Mouse (Mus musculus): ENCODE data around the gene Selplg. TPM values are rescaled to one million over a fixed set of nuclear protein-coding genes. Genes with fewer than 3 reads are reported as not detected.

The Selplg gene
- polyA plus RNA-seq, 1 experiment: 20.5 TPM

DNA sequence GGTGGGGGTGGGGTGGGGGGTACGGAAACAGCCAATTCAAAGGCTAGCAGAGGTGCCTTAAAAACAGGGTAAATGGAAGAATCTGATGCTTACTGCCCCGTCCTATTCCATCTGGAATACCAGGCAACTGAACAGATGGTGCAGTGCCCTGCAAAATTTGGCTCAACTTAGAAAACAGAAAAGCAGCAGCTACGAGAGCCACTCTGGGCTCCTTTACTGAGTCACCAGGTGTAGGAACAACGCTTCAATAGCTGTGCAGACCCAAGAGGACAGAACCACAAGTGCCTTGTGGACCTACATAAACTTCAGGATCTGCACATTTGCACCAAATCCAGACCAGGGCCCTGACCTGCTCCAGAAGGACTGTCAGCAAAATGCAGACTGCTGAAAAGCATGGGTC is 30.0 kb upstream of the Selplg start:
- Histone ChIP-seq H3K4me3 (ENCODE audit: insufficient read depth, low read depth, low read length) (no peak overlapping the region), H3K27ac (ENCODE audit: insufficient read depth, low read depth, low read length) (no peak overlapping the region), H3K36me3 (ENCODE audit: control insufficient read depth, insufficient read depth, low read length) (no peaks in the 10 kb centered on the region), H3K4me1 (ENCODE audit: control insufficient read depth, insufficient read depth, low read length) (0 out of 2 replicates have a peak, but pooled peaks cover 2% of the 10 kb centered on the region), H3K27me3 (replicated peaks; ENCODE audit: control insufficient read depth, insufficient read depth, low read length) (no peaks in the 10 kb centered on the region)
- DNase-seq: no peak
- 96% methylated on average over 4 of the region's 4 CpGs for WGBS
- TF ChIP-seq CTCF (conservative IDR thresholded peaks at IDR 0.05; ENCODE audit: insufficient read depth, insufficient read length, low read depth, low read length) (no peak), POLR2A (IDR thresholded peaks at IDR 0.05; ENCODE audit: low read depth, low read length) (no peak)

DNA sequence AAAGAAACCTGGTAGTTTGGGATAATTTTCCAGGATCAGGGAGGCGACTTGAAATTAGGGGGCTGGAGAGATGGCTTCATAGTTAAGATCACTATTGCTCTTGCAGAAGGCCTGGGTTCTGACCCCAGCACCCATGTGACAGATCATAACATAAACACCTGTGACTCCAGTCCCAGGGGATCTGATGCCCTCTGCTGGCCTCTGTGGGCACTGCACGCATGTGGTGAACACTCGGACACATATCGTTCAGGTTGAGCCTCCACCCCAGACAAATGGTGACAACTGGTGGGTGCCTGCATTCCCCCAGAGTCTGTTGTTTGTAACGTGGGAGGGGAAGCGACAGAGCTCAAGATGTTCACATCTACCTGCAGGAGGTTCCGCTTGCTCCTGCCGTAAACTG is 28.9 kb upstream of the Selplg start:
- Histone ChIP-seq H3K4me1 (ENCODE audit: control insufficient read depth, insufficient read depth, low read length) (0 out of 2 replicates have a peak, but pooled peaks cover 2% of the 10 kb centered on the region), H3K36me3 (ENCODE audit: control insufficient read depth, insufficient read depth, low read length) (no peaks in the 10 kb centered on the region), H3K4me3 (ENCODE audit: insufficient read depth, low read depth, low read length) (no peak overlapping the region), H3K27me3 (replicated peaks; ENCODE audit: control insufficient read depth, insufficient read depth, low read length) (no peaks in the 10 kb centered on the region), H3K27ac (ENCODE audit: insufficient read depth, low read depth, low read length) (no peak overlapping the region)
- TF ChIP-seq CTCF (conservative IDR thresholded peaks at IDR 0.05; ENCODE audit: insufficient read depth, insufficient read length, low read depth, low read length) (peak; percentile 41; the same call in 1 of the 2 replicates), POLR2A (IDR thresholded peaks at IDR 0.05; ENCODE audit: low read depth, low read length) (no peak)
- DNase-seq: no peak
- 94% methylated on average over 8 of the region's 8 CpGs for WGBS

DNA sequence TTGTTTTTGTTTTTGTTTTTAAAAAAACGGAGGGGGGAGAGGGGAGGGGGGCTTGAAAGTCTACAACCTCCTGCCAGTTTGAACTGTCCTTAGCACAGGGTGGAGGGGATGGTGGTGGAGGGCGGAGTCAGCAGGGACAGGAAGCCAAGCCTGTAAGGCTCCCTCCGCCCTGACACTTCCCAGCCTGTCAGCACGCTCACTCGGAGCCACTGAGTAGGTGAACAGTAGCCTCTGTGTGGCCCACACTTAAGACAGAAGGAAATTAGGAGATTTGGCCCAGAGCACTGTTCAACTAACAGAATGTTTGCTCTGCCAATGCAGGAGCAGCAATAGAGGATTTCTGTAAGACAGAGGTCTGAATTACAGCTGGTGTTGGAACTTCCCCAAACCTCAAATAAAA is 26.5 kb upstream of the Selplg start:
- Histone ChIP-seq H3K27me3 (replicated peaks; ENCODE audit: control insufficient read depth, insufficient read depth, low read length) (no peaks in the 10 kb centered on the region), H3K36me3 (ENCODE audit: control insufficient read depth, insufficient read depth, low read length) (no peaks in the 10 kb centered on the region), H3K4me1 (ENCODE audit: control insufficient read depth, insufficient read depth, low read length) (peaks cover 5% of the 10 kb centered on the region; the same call in 1 of the 2 replicates), H3K27ac (ENCODE audit: insufficient read depth, low read depth, low read length) (no peak overlapping the region), H3K4me3 (ENCODE audit: insufficient read depth, low read depth, low read length) (no peak overlapping the region)
- DNase-seq: peak; percentile 58
- WGBS: 56% methylated on average over 5 of the region's 5 CpGs
- no peak for TF ChIP-seq POLR2A (IDR thresholded peaks at IDR 0.05; ENCODE audit: low read depth, low read length)
- TF ChIP-seq CTCF (conservative IDR thresholded peaks at IDR 0.05; ENCODE audit: insufficient read depth, insufficient read length, low read depth, low read length): no peak

DNA sequence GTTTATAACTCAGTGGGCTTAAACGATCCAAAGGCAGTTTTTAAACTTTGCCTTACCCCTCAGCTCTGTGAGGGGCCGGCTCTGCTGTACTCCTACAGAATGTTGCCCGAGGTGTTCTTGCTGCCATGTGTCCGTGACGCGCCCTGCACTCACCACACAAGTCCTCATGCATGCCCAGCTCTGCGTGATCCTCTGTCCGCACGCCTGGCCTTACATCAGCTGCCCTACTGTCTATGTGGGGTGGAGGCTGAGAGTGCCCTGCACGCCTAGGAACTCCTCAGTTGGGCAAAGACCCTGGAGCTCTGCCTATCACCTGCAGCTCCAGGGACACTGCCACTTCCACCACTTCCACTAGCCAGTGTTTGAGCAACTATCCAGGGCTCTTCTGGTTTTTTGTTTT is 26.1 kb upstream of the Selplg start:
- 82% methylated on average over 10 of the region's 10 CpGs for WGBS
- Histone ChIP-seq H3K27ac (ENCODE audit: insufficient read depth, low read depth, low read length) (no peak overlapping the region), H3K4me1 (ENCODE audit: control insufficient read depth, insufficient read depth, low read length) (peaks cover 5% of the 10 kb centered on the region; the same call in 1 of the 2 replicates), H3K36me3 (ENCODE audit: control insufficient read depth, insufficient read depth, low read length) (no peaks in the 10 kb centered on the region), H3K4me3 (ENCODE audit: insufficient read depth, low read depth, low read length) (no peak overlapping the region), H3K27me3 (replicated peaks; ENCODE audit: control insufficient read depth, insufficient read depth, low read length) (no peaks in the 10 kb centered on the region)
- no peak for DNase-seq
- no peak for TF ChIP-seq CTCF (conservative IDR thresholded peaks at IDR 0.05; ENCODE audit: insufficient read depth, insufficient read length, low read depth, low read length)
- no peak for TF ChIP-seq POLR2A (IDR thresholded peaks at IDR 0.05; ENCODE audit: low read depth, low read length)

DNA sequence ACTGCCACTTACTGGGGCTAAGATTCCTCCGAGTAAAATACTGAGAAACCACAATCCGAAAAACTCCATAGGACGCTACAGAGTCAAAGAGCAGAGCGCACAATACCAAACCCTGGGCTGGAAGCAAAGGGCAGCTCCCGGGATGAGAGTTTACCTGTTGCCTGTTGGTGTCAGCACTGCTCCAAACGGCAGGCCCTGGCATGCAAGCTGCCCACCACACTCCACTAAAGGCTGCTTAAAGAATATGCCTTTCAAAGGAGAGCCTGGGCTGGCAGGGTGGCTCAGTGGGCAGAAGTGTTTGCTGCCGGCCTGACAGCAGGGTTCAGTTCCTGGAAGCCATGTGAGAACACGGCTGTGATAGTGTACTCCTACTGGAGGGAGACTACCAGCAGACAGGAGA is 25.2 kb upstream of the Selplg start:
- no peak overlapping the region for H3K4me3 ChIP-seq (ENCODE audit: insufficient read depth, low read depth, low read length)
- H3K4me1 ChIP-seq (ENCODE audit: control insufficient read depth, insufficient read depth, low read length): peaks cover 5% of the 10 kb centered on the region; the same call in 1 of the 2 replicates
- no peak; the same call in 1 of the 2 replicates for TF ChIP-seq CTCF (conservative IDR thresholded peaks at IDR 0.05; ENCODE audit: insufficient read depth, insufficient read length, low read depth, low read length)
- no peaks in the 10 kb centered on the region for H3K36me3 ChIP-seq (ENCODE audit: control insufficient read depth, insufficient read depth, low read length)
- 58% methylated on average over 8 of the region's 8 CpGs for WGBS
- DNase-seq: no peak
- no peaks in the 10 kb centered on the region for H3K27me3 ChIP-seq (replicated peaks; ENCODE audit: control insufficient read depth, insufficient read depth, low read length)
- no peak overlapping the region for H3K27ac ChIP-seq (ENCODE audit: insufficient read depth, low read depth, low read length)

DNA sequence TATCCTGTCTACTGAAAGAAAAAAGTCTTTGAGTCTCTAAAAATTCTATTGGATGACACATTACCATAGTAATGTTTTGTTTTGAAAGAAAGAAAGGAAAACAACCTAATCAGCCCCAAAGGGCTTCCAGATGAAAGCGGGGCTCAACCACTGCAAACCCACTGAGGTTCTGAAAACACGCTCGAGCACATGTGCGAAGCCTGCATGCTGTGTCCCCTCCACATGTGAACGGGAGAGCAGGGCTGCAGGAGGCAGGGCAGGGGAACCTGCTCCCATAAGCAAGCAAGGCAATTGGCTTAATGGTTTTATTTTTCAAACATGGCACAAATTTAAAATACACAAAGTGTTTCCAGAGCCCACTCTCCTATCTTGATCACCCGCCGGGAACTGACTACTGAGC is 24.2 kb upstream of the Selplg start:
- no peak for DNase-seq
- Histone ChIP-seq H3K27me3 (replicated peaks; ENCODE audit: control insufficient read depth, insufficient read depth, low read length) (no peaks in the 10 kb centered on the region), H3K4me3 (ENCODE audit: insufficient read depth, low read depth, low read length) (no peak overlapping the region), H3K27ac (ENCODE audit: insufficient read depth, low read depth, low read length) (no peak overlapping the region), H3K4me1 (ENCODE audit: control insufficient read depth, insufficient read depth, low read length) (peaks cover 5% of the 10 kb centered on the region; the same call in 1 of the 2 replicates), H3K36me3 (ENCODE audit: control insufficient read depth, insufficient read depth, low read length) (no peaks in the 10 kb centered on the region)
- WGBS: 82% methylated on average over 7 of the region's 7 CpGs
- TF ChIP-seq POLR2A (IDR thresholded peaks at IDR 0.05; ENCODE audit: low read depth, low read length): no peak
- TF ChIP-seq CTCF (conservative IDR thresholded peaks at IDR 0.05; ENCODE audit: insufficient read depth, insufficient read length, low read depth, low read length): no peak

DNA sequence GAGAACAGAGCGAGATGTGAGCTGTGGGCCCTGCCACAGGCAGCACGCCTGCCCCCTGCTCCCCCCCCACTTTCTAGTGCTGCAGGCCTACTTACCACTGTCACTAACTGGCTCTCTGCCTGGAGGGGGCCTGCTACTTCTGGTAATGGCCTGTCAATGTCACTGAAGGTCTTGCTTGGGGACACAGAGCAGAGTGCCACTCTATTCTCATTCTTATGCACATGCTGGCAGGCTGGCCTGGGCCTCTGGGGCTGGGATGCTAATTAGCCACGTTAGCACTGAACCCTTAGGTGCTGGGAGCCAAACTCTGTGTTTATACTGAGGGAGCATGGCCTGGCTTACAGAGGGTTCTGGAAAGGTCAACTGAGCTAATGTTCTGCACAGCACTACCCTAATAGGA is 23.3 kb upstream of the Selplg start:
- H3K27me3 ChIP-seq (replicated peaks; ENCODE audit: control insufficient read depth, insufficient read depth, low read length): no peaks in the 10 kb centered on the region
- H3K4me3 ChIP-seq (ENCODE audit: insufficient read depth, low read depth, low read length): no peak overlapping the region
- TF ChIP-seq POLR2A (IDR thresholded peaks at IDR 0.05; ENCODE audit: low read depth, low read length) (no peak), CTCF (conservative IDR thresholded peaks at IDR 0.05; ENCODE audit: insufficient read depth, insufficient read length, low read depth, low read length) (no peak)
- no peak overlapping the region for H3K27ac ChIP-seq (ENCODE audit: insufficient read depth, low read depth, low read length)
- no peaks in the 10 kb centered on the region for H3K36me3 ChIP-seq (ENCODE audit: control insufficient read depth, insufficient read depth, low read length)
- peaks cover 5% of the 10 kb centered on the region; the same call in 1 of the 2 replicates for H3K4me1 ChIP-seq (ENCODE audit: control insufficient read depth, insufficient read depth, low read length)
- DNase-seq: peak; percentile 72
- WGBS: 51% methylated on average over 3 of the region's 3 CpGs

All from kidney, adult 2 months (tissue).